Mouse (Mus musculus): ENCODE measurements around the gene Dab1.

GRCm38 (mm10) chr4:104607636-104608035 lies 988.5 kb downstream of the Dab1 start:
- TF ChIP-seq CTCF (IDR thresholded peaks at IDR 0.05; ENCODE audit: borderline replicate concordance, insufficient read depth, low read length) (no peak), POLR2A (IDR thresholded peaks at IDR 0.05; ENCODE audit: low read depth, low read length) (no peak)

Measured in embryonic fibroblast, embryonic 13.5 days (primary cell).